Mouse (Mus musculus) kidney, embryonic 16.5 days (tissue): ENCODE results near the gene Ugt1a9. TPM values are rescaled to one million over a fixed set of nuclear protein-coding genes. Genes with fewer than 3 reads are reported as not detected.

Experiments used
- ATAC-seq: fragments of 200-750 bp; cut with Nextera tagmentation; 2 replicates; pipeline ENCODE4 v1.8.0; 2017; ENCODE audit warnings: moderate TSS enrichment; ENCODE audit not compliant: low FRiP score, low TSS enrichment
- H3K27ac ChIP-seq: fragments of 300-500 bp; sonication (generic); 2 replicates; pipeline ENCODE4 v1.5.1; 2014; ENCODE audit warnings: low read length
- H3K27me3 ChIP-seq: fragments of 300-500 bp; sonication (generic); 2 replicates; pipeline ENCODE4 v1.6.1; 2014; ENCODE audit warnings: low read length, control low read depth, mixed read lengths; ENCODE audit not compliant: insufficient read depth
- H3K36me3 ChIP-seq: fragments of 300-500 bp; sonication (generic); 2 replicates; pipeline ENCODE4 v1.6.1; 2014; ENCODE audit warnings: low read length, control low read depth, mixed read lengths; ENCODE audit not compliant: insufficient read depth
- H3K4me1 ChIP-seq: fragments of 300-500 bp; sonication (generic); 2 replicates; pipeline ENCODE4 v1.6.1; 2014; ENCODE audit warnings: low read length, control low read depth, mixed read lengths; ENCODE audit not compliant: insufficient read depth
- H3K4me2 ChIP-seq: fragments of 300-500 bp; sonication (generic); replicated peaks from 2 replicates; pipeline ENCODE4 v1.6.1; 2014; ENCODE audit warnings: low read depth, low read length
- H3K4me3 ChIP-seq: fragments of 300-500 bp; sonication (generic); 2 replicates; pipeline ENCODE4 v1.5.1; 2014; ENCODE audit warnings: mild to moderate bottlenecking, low read length
- H3K9ac ChIP-seq: fragments of 300-500 bp; sonication (generic); replicated peaks from 2 replicates; pipeline ENCODE4 v1.6.1; 2014; ENCODE audit warnings: low read length
- H3K9me3 ChIP-seq: fragments of 300-500 bp; sonication (generic); 2 replicates; pipeline ENCODE4 v1.6.1; 2016; ENCODE audit warnings: low read length, control low read depth
- WGBS: fragments of 180-500 bp; shearing (Covaris S2); extraction: QIAGEN DNeasy Blood & Tissue Kit; methylation state at CpG from one replicate; pipeline ENCODE4 v1.1.7; 2014; 5-methylcytosine and 5-hydroxymethylcytosine counted together
- polyA plus RNA-seq: library from polyadenylated mRNA; unstranded; fragments of >200 nt; fragmentation: Nextera tagmentation; extraction: Ambion mirVana; gene quantifications from 2 replicates; pipeline ENCODE4 v1.2.1, GENCODE M21; 2015

Ugt1a9 gene
- polyA plus RNA-seq, 1 experiment from 2014 or later, result 7.1 TPM

GRCm38 (mm10) chr1:88260604-88261377 lies 190.2 kb downstream of the Ugt1a9 start:
- no peak for ATAC-seq
- WGBS, result 83% methylated on average over 10 of the region's 10 CpGs

GRCm38 (mm10) chr1:88261706-88262105 lies 191.1 kb downstream of the Ugt1a9 start:
- no peak overlapping the region for H3K9ac ChIP-seq
- 87% methylated on average over 7 of the region's 7 CpGs for WGBS

More at GRCm38 (mm10) chr1:88260604-88261377, 190.2 kb downstream of the Ugt1a9 start:
- Histone ChIP-seq H3K27me3 (no peaks in the 10 kb centered on the region), H3K27ac (no peak overlapping the region), H3K36me3 (peaks cover 62% of the 10 kb centered on the region), H3K4me2 (no peak overlapping the region), H3K4me1 (peaks cover 17% of the 10 kb centered on the region), H3K9me3 (peaks cover 8% of the 10 kb centered on the region), H3K4me3 (no peak overlapping the region), H3K9ac (no peak overlapping the region)

GRCm38 (mm10) chr1:88262255-88262654 lies 191.7 kb downstream of the Ugt1a9 start:
- Histone ChIP-seq H3K36me3 (peaks cover 77% of the 10 kb centered on the region), H3K27me3 (no peaks in the 10 kb centered on the region), H3K9me3 (no peaks in the 10 kb centered on the region), H3K9ac (no peak overlapping the region), H3K4me1 (peaks cover 17% of the 10 kb centered on the region), H3K4me2 (no peak overlapping the region), H3K27ac (no peak overlapping the region), H3K4me3 (no peak overlapping the region)
- ATAC-seq, result no peak
- WGBS, result 54% methylated on average over 4 of the region's 4 CpGs

More at GRCm38 (mm10) chr1:88261706-88262105, 191.1 kb downstream of the Ugt1a9 start:
- Histone ChIP-seq H3K4me3 (no peak overlapping the region), H3K9me3 (no peaks in the 10 kb centered on the region), H3K27ac (no peak overlapping the region), H3K36me3 (peaks cover 71% of the 10 kb centered on the region), H3K27me3 (no peaks in the 10 kb centered on the region), H3K4me1 (peaks cover 17% of the 10 kb centered on the region), H3K4me2 (no peak overlapping the region)
- ATAC-seq, result no peak

- Histone ChIP-seq H3K27ac (no peak overlapping the region), H3K27me3 (no peaks in the 10 kb centered on the region), H3K4me3 (no peak overlapping the region), H3K4me2 (no peak overlapping the region), H3K4me1 (peaks cover 17% of the 10 kb centered on the region), H3K9me3 (no peaks in the 10 kb centered on the region), H3K36me3 (peaks cover 84% of the 10 kb centered on the region), H3K9ac (no peak overlapping the region)
- 73% methylated on average over 6 of the region's 6 CpGs for WGBS
- ATAC-seq, result no peak
Measured at GRCm38 (mm10) chr1:88262961-88263360, 192.4 kb downstream of the Ugt1a9 start.

GRCm38 (mm10) chr1:88263778-88264177 lies 193.2 kb downstream of the Ugt1a9 start:
- Histone ChIP-seq H3K4me2 (no peak overlapping the region), H3K27ac (no peak overlapping the region), H3K27me3 (no peaks in the 10 kb centered on the region), H3K9ac (no peak overlapping the region), H3K4me3 (no peak overlapping the region), H3K4me1 (peaks cover 17% of the 10 kb centered on the region), H3K9me3 (no peaks in the 10 kb centered on the region), H3K36me3 (peaks cover 92% of the 10 kb centered on the region)
- no peak for ATAC-seq
- WGBS, result 92% methylated on average over 5 of the region's 5 CpGs

- Histone ChIP-seq H3K27ac (no peak overlapping the region), H3K4me1 (peaks cover 13% of the 10 kb centered on the region), H3K9me3 (no peaks in the 10 kb centered on the region), H3K4me2 (no peak overlapping the region), H3K4me3 (no peak overlapping the region), H3K27me3 (no peaks in the 10 kb centered on the region), H3K36me3 (peaks cover 98% of the 10 kb centered on the region), H3K9ac (no peak overlapping the region)
- 83% methylated on average over 7 of the region's 7 CpGs for WGBS
- ATAC-seq, result no peak
Measured at GRCm38 (mm10) chr1:88264237-88264868, 193.8 kb downstream of the Ugt1a9 start.

GRCm38 (mm10) chr1:88264869-88265240 lies 194.3 kb downstream of the Ugt1a9 start:
- no peaks in the 10 kb centered on the region for H3K27me3 ChIP-seq
- 79% methylated on average over 4 of the region's 4 CpGs for WGBS
- no peak overlapping the region for H3K9ac ChIP-seq
- H3K4me3 ChIP-seq, result no peak overlapping the region
- peaks cover 98% of the 10 kb centered on the region for H3K36me3 ChIP-seq
- H3K27ac ChIP-seq, result no peak overlapping the region
- ATAC-seq, result no peak
- no peak overlapping the region for H3K4me2 ChIP-seq
- H3K9me3 ChIP-seq, result no peaks in the 10 kb centered on the region
- peaks cover 8% of the 10 kb centered on the region; the same call in 1 of the 2 replicates for H3K4me1 ChIP-seq

GRCm38 (mm10) chr1:88266123-88266522 lies 195.5 kb downstream of the Ugt1a9 start:
- WGBS, result 86% methylated on average over 13 of the region's 13 CpGs
- Histone ChIP-seq H3K9me3 (no peaks in the 10 kb centered on the region), H3K27me3 (no peaks in the 10 kb centered on the region), H3K27ac (no peak overlapping the region), H3K36me3 (peaks cover 90% of the 10 kb centered on the region), H3K4me2 (no peak overlapping the region), H3K9ac (no peak overlapping the region), H3K4me1 (0 out of 2 replicates have a peak, but pooled peaks cover 4% of the 10 kb centered on the region), H3K4me3 (no peak overlapping the region)
- ATAC-seq, result no peak

GRCm38 (mm10) chr1:88267489-88267888 lies 196.9 kb downstream of the Ugt1a9 start:
- 92% methylated on average over 6 of the region's 6 CpGs for WGBS
- ATAC-seq, result no peak
- H3K9ac ChIP-seq, result no peak overlapping the region
- H3K4me2 ChIP-seq, result no peak overlapping the region
- H3K27me3 ChIP-seq, result no peaks in the 10 kb centered on the region
- no peak overlapping the region for H3K27ac ChIP-seq
- H3K4me1 ChIP-seq, result 0 out of 2 replicates have a peak, but pooled peaks cover 2% of the 10 kb centered on the region
- H3K9me3 ChIP-seq, result no peaks in the 10 kb centered on the region
- no peak overlapping the region for H3K4me3 ChIP-seq
- peaks cover 89% of the 10 kb centered on the region for H3K36me3 ChIP-seq

GRCm38 (mm10) chr1:88268070-88268469 lies 197.5 kb downstream of the Ugt1a9 start:
- 88% methylated on average over 6 of the region's 6 CpGs for WGBS
- H3K4me1 ChIP-seq, result no peaks in the 10 kb centered on the region
- no peaks in the 10 kb centered on the region for H3K27me3 ChIP-seq
- no peak for ATAC-seq
- H3K4me3 ChIP-seq, result no peak overlapping the region
- no peak overlapping the region for H3K4me2 ChIP-seq
- H3K36me3 ChIP-seq, result peaks cover 88% of the 10 kb centered on the region
- H3K9me3 ChIP-seq, result no peaks in the 10 kb centered on the region
- no peak overlapping the region for H3K27ac ChIP-seq
- no peak overlapping the region for H3K9ac ChIP-seq
